Mouse (Mus musculus) c-Kit-positive CD71-negative TER-119-negative erythroid progenitor cells, embryonic 14.5 days (primary cell): Measurements from ENCODE around the gene Ptgis.

Source experiments
- DNase-seq: peaks from one replicate; pipeline ENCODE4 v3.0.0-alpha.2; 2013; ENCODE audit warnings: low read depth

Gene Ptgis

DNA sequence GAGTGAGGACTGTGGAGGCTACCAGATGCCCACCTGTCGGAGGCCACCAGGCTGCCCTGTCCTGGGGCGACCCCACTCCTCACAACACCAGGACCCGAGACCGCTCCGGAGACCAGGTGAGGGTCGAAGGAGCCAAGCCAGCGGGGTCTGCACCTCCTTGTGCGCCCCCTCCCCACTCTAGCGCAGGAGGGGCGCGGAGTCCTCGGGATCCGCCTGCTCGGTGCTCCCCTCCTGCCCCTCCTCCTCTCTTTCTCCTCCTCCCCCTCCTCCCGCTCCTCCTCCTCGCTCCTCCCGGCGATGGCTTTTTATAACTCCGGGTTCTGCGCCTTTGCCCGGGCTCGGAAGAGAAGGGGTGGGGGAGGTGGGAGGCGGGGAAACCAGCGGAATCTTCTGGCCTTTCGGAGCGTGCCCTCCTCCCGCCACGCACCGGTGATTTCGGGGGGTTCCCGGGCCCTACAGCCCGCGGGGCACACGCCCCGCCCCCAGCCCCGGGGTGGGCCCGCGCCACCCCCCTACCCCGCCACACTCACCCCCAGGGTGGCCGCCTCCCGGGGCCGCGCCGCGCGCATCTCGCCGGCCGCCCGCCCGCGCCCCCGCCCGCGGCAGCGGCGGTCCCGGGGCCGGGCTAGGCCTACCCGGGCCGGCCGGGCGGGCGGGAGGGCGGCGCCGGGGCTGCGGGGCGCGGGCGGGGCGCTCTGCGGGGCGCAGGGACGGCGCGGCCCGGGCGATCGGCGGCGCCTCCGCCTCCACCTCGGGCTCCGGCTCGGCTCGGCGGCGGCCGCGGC, 50.9 kb downstream of the Ptgis start:
- no peak for DNase-seq

DNA sequence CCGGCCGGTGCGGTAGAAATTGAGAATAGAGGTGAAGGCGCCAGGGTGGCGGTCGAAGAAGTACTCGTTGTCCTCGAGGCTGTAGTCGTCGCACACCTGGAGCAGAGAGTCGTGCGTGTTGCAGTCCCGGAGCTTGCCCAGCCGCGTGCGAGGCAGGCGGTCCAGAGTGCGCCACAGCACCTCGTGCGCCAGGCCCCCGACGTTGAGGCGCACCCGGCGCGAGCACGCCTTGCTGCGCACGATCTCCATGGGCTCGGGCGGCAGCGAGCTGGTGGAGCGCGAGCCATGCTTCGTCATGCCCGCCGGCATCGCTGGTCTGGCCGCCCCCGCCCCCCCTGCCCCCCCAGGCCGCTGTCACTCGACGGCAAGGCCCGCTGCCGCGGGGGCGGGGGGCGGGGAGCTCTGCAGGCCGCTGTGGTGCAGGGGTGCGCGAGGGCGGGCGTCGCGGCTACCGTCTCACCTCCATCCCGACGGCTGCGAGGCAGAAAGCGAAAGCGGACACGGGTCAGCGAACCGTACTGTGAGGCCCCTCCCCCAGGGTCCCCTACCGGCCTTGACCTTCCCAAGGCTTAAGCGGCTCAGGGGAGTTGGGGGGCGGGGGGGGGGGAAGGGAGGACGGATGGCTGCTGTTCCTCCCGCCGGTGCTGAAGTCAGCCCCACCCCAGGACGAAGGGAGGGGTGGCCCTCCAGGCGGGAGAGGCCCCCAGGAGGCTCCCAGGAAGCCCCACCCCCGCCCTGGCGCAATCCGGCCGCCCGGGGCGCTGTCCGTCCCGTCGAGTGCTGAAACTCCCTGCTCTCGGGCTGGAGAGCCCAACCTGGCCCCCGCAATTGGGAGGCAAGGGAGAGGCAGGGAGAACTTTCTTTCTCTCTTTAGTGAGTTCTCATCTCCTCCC, 51.8 kb downstream of the Ptgis start:
- DNase-seq = peak; percentile 48

DNA sequence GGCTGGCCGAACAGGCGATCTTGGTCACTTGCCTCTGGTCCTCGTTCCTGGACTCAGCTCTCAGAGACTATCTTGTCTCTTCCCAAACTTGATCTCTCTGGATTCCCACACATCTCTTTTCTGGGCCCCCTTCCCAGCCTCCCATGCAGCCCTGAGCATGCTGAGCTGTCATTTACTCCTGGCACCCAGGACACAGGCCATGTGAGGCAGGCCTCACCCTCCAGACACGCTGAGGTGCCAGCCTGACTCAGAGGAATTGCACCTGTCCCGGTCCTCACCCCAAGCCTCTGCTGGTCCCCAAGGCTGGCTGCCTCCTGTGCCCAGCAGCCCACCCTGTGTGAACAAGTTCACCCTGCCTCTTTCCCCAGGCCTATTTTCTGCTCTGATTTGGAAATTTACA, 53.3 kb downstream of the Ptgis start:
- DNase-seq = no peak

DNA sequence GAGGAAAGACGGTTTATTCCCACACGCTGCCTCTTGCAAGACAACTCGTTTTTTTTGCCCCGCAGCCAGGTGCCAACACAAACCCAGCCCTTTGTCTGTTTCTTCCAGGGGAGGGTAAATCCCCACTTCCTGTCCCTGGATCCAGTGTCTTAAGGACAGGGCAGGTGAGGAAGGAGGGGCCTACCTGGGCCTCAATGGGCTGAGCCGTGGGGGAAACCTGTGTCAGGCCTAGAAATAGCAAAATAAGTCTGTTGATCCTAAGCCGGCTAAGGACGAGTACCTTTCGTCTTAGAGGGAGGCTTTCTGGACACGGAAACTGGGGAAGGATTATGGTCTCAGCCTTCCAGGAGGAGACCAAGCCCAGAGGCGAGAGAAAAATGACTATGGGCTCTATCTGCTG, 53.9 kb downstream of the Ptgis start:
- no peak for DNase-seq

DNA sequence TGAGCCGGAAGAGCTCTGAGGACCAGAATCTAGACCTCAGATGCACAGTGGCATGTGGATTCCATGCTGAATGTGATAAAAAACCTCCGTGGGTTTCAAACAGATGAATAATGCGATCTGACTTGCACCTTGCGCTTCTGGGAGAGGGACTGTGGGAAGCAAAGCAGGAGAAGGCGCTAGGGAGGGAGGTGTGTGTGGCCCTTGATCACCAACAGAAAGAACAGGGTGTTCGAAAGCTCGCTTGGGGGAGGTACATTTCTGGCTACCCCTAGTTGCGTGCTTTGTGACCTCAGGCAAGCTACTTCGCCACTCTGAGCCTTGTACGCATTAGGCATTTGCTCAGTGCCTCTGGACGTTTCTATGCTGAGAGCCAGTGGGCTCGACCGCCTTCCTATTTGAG, 54.4 kb downstream of the Ptgis start:
- no peak for DNase-seq

DNA sequence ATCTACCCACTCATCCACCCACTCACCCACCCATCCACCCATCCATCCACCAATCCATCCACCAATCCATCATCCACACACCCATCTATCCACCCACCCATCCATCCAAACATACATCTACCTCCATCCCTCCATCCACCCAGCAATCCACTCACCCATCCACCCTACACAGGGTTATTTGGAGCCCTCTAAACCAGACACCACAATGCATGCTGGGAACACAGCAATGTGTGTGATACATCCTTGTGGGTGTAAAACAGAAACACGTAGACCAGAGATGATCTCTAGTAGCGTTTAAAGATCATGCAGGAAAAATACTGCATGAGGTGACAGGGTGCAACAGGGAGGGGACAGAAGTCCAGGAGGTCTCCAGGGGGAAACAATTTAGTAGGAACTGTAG, 55.0 kb downstream of the Ptgis start:
- no peak for DNase-seq

DNA sequence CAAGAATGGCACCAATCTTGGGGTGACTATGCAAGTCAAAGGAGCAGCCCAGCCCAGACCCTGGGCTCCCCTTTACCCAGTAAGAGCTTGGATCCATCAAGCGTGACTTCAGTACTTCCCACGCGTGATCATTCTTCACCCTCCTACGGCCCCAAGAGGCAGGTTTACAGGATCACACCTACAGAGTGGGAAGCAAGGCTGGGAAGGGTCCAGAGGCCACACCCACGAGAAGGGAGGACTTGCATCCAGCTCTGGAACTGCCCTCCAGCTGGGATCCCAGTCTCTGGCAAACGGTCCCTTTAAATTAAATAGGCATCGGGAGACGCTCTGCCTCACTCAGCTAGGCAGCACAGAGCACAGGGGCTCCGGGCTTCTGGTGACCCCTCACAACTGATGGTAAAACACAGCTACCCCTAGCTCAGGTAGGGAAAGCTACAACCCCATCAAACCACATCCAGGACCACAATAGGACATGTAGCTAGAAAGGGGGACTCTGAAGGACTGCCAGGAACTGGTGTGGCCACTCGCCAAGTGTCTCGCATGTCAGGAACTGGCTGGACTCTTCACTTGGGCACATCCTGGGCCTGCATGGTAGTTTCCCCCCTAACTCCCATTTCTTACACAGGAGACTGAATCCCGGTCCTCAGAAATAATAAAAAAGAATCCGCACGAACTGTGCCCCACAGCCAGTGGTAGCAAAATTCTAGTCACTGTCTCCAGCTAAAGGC, 58.6 kb downstream of the Ptgis start:
- DNase-seq = no peak

DNA sequence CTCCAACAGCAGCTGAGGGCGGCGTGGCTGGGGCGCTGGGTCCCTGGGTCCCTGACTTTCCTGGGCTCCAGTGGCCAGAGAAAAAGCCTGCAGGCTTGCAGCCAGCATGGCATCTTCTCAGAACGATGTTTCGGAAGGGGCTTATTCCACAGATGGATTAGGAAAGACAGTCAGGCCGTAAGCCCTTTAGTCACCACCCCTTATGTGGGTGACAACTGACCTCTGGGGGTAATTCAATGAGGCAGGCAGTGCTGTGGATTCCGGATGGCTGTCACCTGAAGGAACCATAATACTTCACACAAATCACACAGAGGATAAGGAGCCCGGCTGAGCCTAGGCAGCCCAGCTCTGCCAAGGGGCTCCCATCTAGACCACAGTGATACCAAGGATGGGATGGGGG, 59.3 kb downstream of the Ptgis start:
- no peak for DNase-seq

DNA sequence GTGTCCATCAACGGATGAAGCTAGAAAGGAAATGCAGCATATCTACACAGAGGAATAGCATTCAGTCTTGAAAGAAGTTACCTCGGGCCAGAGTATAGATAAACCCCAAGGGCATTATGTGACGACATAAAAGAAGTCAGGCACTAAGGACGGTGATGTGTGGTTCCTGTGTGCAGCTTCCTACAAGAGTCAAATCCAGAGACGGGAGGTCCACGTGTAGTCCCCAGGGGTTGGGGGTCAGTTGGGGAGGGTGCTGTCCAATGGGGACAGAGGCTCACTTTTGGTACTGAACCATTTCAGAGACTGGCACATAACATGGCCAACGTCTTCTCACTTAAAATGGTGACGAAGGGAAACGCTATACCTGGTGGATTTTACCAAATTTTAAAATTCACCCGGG, 61.1 kb downstream of the Ptgis start:
- no peak for DNase-seq

DNA sequence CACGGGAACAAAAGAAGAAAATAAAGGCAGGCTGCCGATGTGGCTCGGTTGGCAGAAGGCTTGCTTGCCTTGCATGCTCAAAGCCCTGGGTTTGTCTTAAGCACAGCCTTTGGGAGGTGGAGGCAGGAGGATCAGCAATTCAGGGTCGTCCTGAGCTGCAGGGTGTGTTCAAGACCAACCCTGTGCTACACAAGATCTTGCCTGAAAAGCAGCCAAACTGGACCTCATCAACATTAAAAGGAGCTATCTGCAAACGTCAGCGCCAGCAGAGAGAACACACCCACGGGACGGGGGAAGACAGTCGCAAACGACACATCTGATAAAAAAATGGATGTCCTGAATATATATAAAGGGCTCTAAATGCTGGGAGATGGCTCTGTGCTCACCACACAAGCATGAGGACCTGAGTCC, 63.2 kb downstream of the Ptgis start:
- no peak for DNase-seq

DNA sequence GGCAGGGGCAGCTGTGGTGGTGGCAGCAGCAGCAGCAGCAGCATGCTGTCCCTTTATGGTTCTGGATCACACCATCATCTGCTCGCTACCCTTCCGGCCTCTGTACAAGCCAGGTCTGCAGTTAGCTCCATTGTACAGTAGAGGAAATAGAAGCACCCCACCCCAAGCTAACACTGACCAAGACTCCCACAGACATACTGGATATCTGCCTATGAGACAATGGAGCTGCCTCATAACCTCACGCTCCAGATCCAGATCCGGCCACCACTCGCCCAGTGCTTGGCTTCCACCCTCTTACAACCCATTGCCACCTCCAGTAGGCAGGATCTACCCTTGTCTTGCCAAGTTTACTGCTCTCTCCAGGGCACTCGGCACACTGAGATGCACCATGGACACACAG, 65.1 kb downstream of the Ptgis start:
- DNase-seq = no peak

DNA sequence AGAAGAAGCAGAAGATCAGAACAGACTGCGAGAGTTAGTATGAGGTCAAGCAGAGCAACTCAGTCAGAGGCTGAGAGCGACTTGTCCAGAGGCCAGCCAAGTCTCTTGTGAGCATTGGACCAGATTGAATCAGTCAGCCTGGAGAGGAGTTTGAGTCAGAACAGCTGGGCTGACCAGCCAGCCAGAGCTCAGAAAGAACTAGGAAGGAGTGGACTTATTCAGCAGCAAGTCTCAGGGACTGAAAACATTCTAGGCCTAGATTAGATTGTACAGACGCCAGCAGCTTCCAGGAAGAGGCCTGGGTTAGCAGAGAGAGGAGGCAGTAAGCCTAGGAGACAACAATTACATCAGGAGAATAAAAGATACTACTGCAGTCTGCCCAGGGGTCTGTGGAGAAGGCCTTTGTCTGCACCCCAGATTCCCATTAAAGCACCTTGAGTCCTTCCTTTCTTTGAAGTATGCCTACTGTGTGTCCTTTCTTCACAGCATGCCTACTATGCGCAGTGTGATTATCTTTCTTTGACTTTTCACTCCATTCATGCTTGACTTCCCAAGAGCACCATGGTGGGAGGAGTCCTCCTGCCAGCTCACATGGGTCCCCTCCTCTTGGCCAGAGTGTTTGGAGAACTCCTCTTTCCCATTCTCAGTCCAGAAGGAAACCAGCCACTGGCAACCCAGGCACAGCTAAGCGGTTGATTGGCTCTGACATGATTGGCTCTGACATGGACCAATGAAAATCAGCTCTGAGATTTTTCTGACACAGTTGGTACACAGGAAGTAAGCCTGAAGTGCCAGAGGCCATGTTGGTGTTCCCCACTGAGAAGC, 67.1 kb downstream of the Ptgis start:
- no peak for DNase-seq

DNA sequence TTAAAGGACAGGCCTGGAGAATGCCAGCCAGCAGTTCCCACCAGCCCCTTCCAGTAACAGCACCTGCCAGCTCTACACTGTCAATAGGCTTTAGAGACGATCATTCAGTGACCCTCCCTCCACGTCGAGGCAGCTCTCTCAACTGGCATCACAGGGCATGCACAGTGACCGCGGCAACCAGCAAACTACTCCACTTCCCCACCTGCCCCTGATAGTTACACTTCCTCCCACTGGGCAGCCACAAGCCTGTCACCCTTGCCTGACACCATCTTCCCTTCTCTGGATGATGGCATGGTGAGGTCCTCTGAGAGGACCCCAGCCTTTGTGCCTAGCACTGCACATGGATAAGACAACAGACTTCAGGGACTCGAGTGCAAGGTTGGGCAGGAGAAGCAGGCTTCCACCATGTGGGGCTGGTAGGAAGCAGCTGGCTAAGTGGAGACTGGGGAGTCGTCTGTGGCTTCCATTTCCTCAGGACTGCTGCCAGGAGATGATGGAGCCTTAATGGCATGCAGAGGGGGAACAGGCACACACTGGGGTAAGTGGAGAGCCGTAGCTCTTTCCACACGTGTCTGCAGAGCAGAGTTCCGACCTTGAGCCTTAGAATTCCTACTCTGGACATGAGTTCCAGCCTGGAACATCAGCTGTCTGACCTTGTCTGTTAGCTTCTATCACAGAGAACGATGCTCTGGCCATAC, 72.7 kb downstream of the Ptgis start:
- no peak for DNase-seq

DNA sequence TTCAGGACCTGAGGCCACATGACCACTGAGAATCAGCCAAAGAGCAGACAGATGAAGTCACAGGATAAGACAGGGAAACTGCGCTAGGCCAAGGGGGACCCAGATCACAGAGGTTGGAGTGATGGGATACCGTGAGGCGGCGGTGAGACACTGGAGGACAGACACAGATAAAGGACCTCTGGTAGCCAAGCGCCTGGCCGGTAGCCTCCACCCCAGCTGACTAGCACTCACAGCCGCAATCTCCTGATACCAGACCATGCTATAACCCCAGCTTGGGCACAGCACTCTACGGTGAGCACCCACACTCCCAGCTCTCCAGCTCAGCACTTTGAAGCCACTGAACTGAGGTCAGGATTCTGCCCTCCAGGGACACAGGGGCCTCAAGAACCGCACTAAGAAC, 76.8 kb downstream of the Ptgis start:
- no peak for DNase-seq

DNA sequence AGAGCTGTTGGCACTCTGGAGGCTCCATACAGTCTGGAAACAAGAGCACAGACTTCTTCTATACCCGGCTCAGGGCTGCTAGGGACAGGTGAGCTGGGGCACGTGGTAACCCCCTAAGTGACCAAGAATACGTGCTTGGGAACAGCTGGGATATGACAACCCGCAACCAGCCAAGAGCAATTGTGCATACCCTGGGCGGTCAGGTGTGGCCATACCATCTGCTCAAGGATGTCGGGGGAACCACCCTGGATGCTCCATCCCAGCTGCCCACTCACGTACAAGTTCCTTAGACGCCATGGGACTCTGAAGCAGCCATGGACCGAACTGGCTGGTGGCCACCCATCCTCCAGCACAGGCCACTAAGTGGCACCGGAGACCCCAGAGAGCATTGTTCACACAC, 77.3 kb downstream of the Ptgis start:
- no peak for DNase-seq

DNA sequence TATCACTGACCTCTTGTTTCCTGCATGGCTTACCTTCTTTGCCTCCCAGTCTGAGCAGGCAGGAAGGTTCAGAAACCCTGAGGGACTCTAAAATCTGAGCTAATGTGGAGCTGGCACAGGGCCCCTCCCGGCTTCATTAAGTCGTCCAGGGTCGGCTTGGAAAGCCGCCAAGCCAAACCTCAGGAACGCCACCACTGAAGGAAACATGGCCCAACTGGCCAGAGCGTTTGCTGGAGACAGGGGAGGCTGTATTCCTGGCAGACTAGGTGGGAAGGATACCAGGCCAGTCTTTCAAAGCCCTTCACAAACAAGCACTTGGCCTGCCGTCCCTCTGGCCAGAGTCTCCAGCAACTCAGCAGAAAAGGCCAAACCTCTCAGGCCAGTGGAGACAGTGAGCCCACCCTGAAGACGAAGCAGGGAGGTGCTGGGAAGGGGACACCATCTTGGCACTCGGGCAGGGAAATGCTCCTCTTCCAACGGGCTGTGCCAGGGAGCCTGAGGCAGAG, 77.8 kb downstream of the Ptgis start:
- no peak for DNase-seq

DNA sequence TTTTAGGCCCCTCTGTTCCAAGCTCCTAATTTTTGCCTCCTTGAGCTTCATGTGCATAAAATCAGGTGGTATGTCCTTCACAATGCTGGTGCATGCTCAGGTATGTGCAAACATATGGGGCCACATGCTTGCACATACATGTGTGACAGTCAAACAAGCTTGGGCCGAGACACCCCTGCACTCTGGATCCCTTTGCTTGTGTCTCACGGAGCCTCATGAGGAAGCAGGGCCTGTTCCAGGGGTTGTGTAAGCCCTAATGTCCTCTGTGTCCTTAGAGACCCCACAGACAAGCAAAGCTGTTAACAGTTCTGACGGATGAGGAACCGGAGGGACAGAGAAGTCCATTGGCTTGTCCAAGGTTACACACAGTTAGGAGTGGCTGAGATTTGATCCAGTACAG, 80.7 kb downstream of the Ptgis start:
- no peak for DNase-seq

DNA sequence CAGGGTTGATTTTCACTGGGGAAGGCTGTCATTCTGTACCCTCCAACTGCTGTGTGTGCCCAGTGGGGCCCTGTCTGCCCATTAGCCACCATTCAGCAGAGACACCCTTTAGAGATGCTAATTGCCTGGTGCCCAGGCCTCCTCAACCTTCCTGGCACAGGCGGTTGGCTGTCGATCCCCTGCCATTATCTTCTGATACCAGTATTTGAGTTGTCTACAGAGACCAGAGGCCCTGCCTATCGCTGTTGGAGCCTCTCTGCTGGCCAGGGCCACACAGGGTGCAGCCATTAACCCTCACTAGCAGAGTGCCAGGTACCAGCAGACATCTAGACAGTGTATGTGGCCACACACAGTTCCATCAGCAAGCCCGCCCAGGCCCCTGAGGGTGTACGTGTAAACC, 81.6 kb downstream of the Ptgis start:
- DNase-seq = no peak

DNA sequence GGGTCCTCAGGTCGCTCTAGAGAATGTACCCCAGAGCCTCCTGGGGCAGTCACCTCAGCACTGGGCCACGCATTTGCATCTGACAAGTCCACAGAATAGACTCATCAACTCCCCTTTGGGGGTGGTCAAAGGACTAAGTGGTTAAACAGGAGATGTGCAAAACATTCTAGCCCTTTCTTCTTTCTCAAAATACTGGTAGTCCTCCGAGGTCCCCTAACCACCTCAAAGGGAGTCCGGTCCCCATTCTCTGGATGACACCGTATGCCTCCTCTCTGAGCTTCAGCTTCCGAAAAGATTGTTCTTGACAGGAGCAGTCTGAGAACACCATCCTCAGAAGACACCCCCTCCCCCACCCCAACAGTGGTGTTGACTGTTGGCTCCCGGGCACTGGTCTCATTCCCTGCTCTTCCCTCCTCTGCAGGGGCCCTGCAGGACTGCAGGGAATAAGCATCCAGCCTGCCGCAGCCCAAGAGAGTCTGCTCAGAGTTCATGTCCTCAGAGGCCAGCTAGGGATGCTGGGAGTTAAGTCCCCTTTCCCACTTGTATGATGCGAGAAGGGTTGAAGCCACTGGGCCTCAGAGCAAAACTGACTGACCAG, 84.2 kb downstream of the Ptgis start:
- no peak for DNase-seq

DNA sequence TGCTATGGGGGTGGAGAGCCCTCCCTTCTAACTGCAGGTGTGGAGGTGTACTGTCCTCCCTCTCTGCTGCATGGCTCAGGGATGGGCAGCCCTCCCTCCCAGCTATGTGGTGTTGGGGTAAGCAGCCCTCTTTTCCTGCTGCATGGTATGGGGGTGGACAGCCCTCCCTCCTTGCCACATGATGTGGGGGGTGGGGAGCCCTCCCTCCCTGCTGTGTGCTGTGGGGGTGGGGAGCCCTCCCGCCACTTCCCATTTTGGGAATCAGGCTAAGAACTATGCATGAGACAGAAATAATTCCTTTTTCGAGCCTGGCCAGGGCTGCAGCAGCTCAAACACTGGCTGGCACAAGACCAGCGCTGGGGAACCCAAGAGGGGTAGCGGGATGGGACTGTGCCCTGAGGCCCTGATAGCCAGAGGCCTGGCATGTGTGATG, 84.8 kb downstream of the Ptgis start:
- no peak for DNase-seq

DNA sequence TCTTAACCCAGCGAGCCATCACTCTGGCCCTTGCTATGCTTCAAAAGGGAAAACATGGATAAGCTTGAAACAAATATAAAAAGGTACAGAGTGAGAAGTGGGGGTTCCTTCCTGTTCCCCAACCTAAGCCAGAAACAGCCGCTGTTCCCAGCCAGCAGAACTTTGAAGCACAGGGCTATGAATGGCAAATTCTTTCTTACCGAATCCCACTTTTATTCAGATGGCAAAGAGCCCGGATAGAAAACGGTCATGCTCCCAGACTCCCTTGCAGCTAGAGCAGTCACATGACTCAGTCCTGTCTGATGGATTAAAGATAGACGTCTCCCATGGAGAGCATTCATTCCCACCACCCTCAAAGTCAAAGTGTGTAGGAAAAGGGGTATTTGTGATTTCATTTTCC, 89.5 kb downstream of the Ptgis start:
- DNase-seq = no peak
